Mouse (Mus musculus) B cell, adult (primary cell): ENCODE results near the gene Tmem251. TPM values are rescaled to one million over a fixed set of nuclear protein-coding genes. Genes with fewer than 3 reads are reported as not detected.

Experiments
- total RNA-seq: library from RNA; stranded (reverse); gene quantifications from 4 replicates; pipeline ENCODE4 v1.2.4, GENCODE M21; 2023; ENCODE audit not compliant: inconsistent age

Tmem251 gene
- 33.9 to 37.1 TPM (median 34.8 TPM) in 4 replicates for total RNA-seq

DNA sequence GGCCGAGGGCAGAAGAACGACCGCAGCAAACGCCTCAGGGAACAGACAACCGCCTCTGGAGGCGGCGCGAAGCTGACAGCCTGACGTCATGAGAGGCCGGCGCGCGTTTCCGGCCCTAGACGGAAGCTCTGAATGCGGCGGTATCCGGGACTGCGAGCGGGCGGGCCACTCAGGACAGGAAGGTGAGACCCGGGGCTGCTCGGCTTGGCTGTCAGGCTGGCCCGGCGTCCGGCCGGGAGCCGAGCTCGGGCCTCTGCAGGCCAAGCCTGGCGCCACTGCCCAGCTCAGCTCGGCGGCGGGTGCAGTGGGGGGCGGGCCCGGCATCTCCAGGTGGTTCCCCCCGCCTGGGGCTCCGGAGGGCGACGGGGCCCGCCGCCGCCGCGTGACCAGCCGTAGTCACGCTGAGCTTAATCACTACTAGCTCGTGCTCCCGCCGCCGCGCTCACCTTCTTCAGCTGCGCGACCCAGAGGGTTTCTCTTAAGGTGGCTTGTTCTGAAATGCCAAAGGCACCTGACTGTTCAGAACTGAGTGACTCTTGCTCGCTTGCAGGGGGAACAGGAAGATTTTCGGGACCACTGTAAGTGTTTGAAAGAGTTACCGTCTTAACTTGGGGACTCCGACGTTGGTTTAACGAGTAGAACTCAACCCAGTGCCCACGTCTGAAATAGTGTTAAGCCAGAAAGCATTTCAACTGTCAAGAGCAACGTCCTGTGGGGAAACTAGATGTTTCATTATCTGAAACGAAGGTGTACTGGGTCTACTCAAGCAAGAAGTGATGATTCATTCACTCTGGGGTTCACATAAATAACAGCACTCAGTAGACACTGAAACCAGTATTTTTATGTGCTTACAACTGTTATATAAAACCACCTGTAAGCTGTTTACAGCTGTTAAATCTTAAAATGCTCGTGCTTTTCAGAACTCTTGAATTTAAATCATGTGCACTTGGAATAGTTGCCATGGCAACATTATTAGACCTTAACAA lies at the start of gene Tmem251, which contains the start of gene Moap1:
Gene Tmem251, plus strand, starts transcription at position 174 of the 986 bp plus-strand sequence.
Gene Moap1, minus strand, starts transcription at position 73 of the 986 bp plus-strand sequence.

GRCm38 (mm10) chr12:102704457-102705198 lies 38.9 kb upstream of the Tmem251 start, which contains the start of gene Itpk1:
TSS of gene Itpk1 (minus strand) at chr12:102704930.

DNA sequence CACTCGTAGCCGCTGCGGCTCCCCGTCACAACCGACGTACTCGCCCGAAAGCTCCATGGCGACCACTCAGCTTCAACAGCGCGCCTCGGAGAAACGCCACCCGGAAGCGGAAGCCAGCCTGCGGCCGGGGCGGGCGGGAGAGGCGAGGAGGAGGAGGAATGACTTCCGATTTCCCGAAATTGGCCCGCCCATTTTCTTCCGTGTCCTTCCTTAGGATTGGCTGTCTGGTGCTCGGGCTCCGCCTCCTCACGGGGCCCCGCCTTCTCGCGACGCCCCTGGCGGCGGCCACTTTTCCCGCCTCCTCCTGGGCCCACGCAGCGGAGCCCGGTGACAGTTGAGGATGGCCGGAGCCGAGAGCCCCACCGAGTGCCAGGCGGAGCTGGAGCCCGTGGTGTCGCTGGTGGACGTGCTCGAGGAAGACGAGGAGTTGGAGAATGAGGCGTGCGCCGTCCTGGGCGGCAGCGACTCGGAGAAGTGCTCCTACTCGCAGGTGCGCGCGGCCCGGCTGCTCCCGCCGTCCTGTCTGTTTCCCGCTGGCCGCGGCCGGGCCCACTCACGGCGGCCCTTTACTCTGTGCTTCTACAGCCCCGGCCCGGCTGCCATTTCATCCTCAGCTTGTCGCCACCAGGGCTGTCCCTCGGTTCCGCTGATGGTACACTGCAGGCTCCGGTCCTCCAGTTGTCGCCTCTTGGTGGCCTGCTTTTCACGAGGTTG lies 14.3 kb downstream of the Tmem251 start, which contains the start of the genes Gm28051, Gon7 and Ubr7:
Gene Gm28051, minus strand, starts transcription at position 77 of the 714 bp plus-strand sequence.
Gene Gon7, minus strand, starts transcription at position 115 of the 714 bp plus-strand sequence.
Gene Ubr7, plus strand, starts transcription at position 279 of the 714 bp plus-strand sequence.

GRCm38 (mm10) chr12:102758403-102758756 lies 14.8 kb downstream of the Tmem251 start, which contains the start of gene Gm20604:
TSS of gene Gm20604 (minus strand) at chr12:102758672.

Other genes starting within 250 kb of the Tmem251 start
- gene Chga, start 188.8 kb upstream of the Tmem251 start, total RNA-seq, result not detected in 4 replicates
- 21.7 to 37.4 TPM (median 27.3 TPM) in 4 replicates for gene Itpk1, start 38.8 kb upstream of the Tmem251 start, total RNA-seq
- 12.2 to 18.1 TPM (median 13.1 TPM) in 4 replicates for gene Moap1, start 101 bp upstream of the Tmem251 start, total RNA-seq
- not detected in 4 replicates for gene Gm28051, start 14.0 kb downstream of the Tmem251 start, total RNA-seq
- gene Gon7, start 14.0 kb downstream of the Tmem251 start, total RNA-seq, result 26.8 to 33.8 TPM (median 29.3 TPM) in 4 replicates
- 19.4 to 24.7 TPM (median 21.0 TPM) in 4 replicates for gene Ubr7, start 14.2 kb downstream of the Tmem251 start, total RNA-seq
- gene Gm20604, start 14.9 kb downstream of the Tmem251 start, total RNA-seq, result 6.5 to 7.8 TPM (median 6.9 TPM) in 4 replicates
- gene Btbd7, start 134.7 kb downstream of the Tmem251 start, total RNA-seq, result 36.3 to 44.1 TPM (median 41.2 TPM) in 4 replicates
- not detected in 4 replicates for gene Cox8c, start 155.6 kb downstream of the Tmem251 start, total RNA-seq
- not detected in 4 replicates for gene Unc79, start 205.1 kb downstream of the Tmem251 start, total RNA-seq